Mouse (Mus musculus) midbrain, postnatal 0 days (tissue): ENCODE measurements at regions not wholly inside any gene's neighbourhood (a gene's known extent, or its start where the extent isn't known, plus 50 kb on each side); places are given as distances from the start of the nearest gene placed in this dataset.

Source experiments
- ATAC-seq: fragments of 200-750 bp; cut with Nextera tagmentation; 2 replicates; pipeline ENCODE4 v1.8.0; 2017; ENCODE audit warnings: moderate number of reproducible peaks, mild to moderate bottlenecking, moderate TSS enrichment, moderate library complexity; ENCODE audit not compliant: low FRiP score
- DNase-seq: peaks from one replicate; pipeline ENCODE4 v3.0.0-alpha.2; 2015; ENCODE audit warnings: low spot score
- H3K27ac ChIP-seq: fragments of 300-500 bp; sonication (generic); 2 replicates; pipeline ENCODE4 v1.5.1; 2014; ENCODE audit warnings: low read depth, mild to moderate bottlenecking, low read length, mixed read lengths
- H3K27me3 ChIP-seq: fragments of 300-500 bp; sonication (generic); 2 replicates; pipeline ENCODE4 v1.6.1; 2014; ENCODE audit warnings: low read length, control low read depth, mixed read lengths; ENCODE audit not compliant: insufficient read depth
- H3K36me3 ChIP-seq: fragments of 300-500 bp; sonication (generic); 2 replicates; pipeline ENCODE4 v1.6.1; 2014; ENCODE audit warnings: low read length, control low read depth, mixed read lengths; ENCODE audit not compliant: insufficient read depth
- H3K4me1 ChIP-seq: fragments of 300-500 bp; sonication (generic); 2 replicates; pipeline ENCODE4 v1.6.1; 2014; ENCODE audit warnings: mild to moderate bottlenecking, control low read depth, antibody characterized with exemption, low read length, mixed read lengths; ENCODE audit not compliant: insufficient read depth
- H3K4me2 ChIP-seq: fragments of 300-500 bp; sonication (generic); 2 replicates; pipeline ENCODE4 v1.6.1; 2014; ENCODE audit warnings: low read depth, mild to moderate bottlenecking, low read length, mixed read lengths; ENCODE audit not compliant: poor library complexity, severe bottlenecking
- H3K4me3 ChIP-seq: fragments of 300-500 bp; sonication (generic); 2 replicates; pipeline ENCODE4 v1.5.1; 2014; ENCODE audit warnings: low read depth, mild to moderate bottlenecking, low read length, moderate library complexity
- H3K9ac ChIP-seq: fragments of 300-500 bp; sonication (generic); replicated peaks from 2 replicates; pipeline ENCODE4 v1.6.1; 2014; ENCODE audit warnings: mild to moderate bottlenecking, low read length, moderate library complexity, mixed read lengths; ENCODE audit not compliant: poor library complexity, severe bottlenecking
- H3K9me3 ChIP-seq: fragments of 300-500 bp; sonication (generic); 2 replicates; pipeline ENCODE4 v1.6.1; 2016; ENCODE audit warnings: low read length, control low read depth
- CTCF ChIP-seq: IDR thresholded peaks from 2 replicates; pipeline ENCODE4 v1.5.1; 2016; ENCODE audit warnings: antibody characterized with exemption, mild to moderate bottlenecking
- WGBS: fragments of 180-500 bp; shearing (Covaris S2); extraction: QIAGEN DNeasy Blood & Tissue Kit; methylation state at CpG from one replicate; pipeline ENCODE4 v1.1.7; 2014; 5-methylcytosine and 5-hydroxymethylcytosine counted together

GRCm38 (mm10) chr3:78667374-78668023 is 618.8 kb downstream of the Rapgef2 start:
- 77% methylated on average over 4 of the region's 4 CpGs for WGBS
- Histone ChIP-seq H3K9ac (no peak overlapping the region), H3K9me3 (no peaks in the 10 kb centered on the region), H3K4me1 (no peaks in the 10 kb centered on the region), H3K4me3 (no peak overlapping the region), H3K36me3 (no peaks in the 10 kb centered on the region), H3K27ac (no peak overlapping the region), H3K4me2 (no peak overlapping the region), H3K27me3 (no peaks in the 10 kb centered on the region)
- ATAC-seq (no peak), DNase-seq (no peak)
- TF ChIP-seq CTCF: no peak

GRCm38 (mm10) chr3:78648115-78648514 is 638.2 kb downstream of the Rapgef2 start:
- DNase-seq: peak; percentile 19
- TF ChIP-seq CTCF: no peak
- Histone ChIP-seq H3K9me3 (no peaks in the 10 kb centered on the region), H3K36me3 (no peaks in the 10 kb centered on the region), H3K4me1 (no peaks in the 10 kb centered on the region), H3K4me3 (no peak overlapping the region), H3K4me2 (no peak overlapping the region), H3K9ac (no peak overlapping the region), H3K27ac (no peak overlapping the region), H3K27me3 (no peaks in the 10 kb centered on the region)
- no peak for ATAC-seq
- 92% methylated on average over 2 of the region's 2 CpGs for WGBS

- Histone ChIP-seq H3K4me2 (no peak overlapping the region), H3K4me3 (no peak overlapping the region), H3K9me3 (peaks cover 10% of the 10 kb centered on the region; the same call in 1 of the 2 replicates), H3K27me3 (no peaks in the 10 kb centered on the region), H3K27ac (no peak overlapping the region), H3K9ac (no peak overlapping the region), H3K36me3 (no peaks in the 10 kb centered on the region), H3K4me1 (no peaks in the 10 kb centered on the region; the same call in 1 of the 2 replicates)
- ATAC-seq (no peak), DNase-seq (peak; percentile 47)
- TF ChIP-seq CTCF: no peak
- 33% methylated on average over 4 of the region's 4 CpGs for WGBS
These were observed 650.9 kb downstream of the Rapgef2 start for GRCm38 (mm10) chr3:78635386-78635785.

DNA sequence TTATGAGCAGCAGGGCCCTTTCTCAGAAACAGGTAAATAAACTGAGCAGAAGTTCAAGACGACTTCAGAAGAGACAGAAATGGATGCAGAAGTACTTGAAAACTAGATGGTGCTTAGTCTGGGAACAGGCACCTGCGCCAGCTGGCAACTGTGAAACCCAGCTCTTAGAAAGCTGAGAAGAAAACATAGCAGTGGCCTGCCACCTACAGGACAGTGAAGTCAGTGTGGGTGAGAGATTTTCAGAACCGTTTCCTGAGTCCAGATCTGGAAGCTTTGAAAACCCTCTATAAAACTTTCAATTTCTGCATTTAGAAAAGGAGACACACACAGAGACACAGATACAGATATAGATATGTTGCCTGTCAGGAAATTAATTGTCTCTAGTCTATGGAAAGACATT is 667.4 kb downstream of the Rapgef2 start:
- ATAC-seq (no peak), DNase-seq (peak; percentile 62)
- H3K27ac ChIP-seq: no peak overlapping the region
- H3K9ac ChIP-seq: no peak overlapping the region
- TF ChIP-seq CTCF: peak; percentile 67
- no peaks in the 10 kb centered on the region for H3K9me3 ChIP-seq
- no peaks in the 10 kb centered on the region for H3K4me1 ChIP-seq
- H3K36me3 ChIP-seq: no peaks in the 10 kb centered on the region
- H3K4me2 ChIP-seq: no peak overlapping the region
- H3K4me3 ChIP-seq: no peak overlapping the region
- WGBS: 49% methylated on average over 3 of the region's 3 CpGs
- no peaks in the 10 kb centered on the region for H3K27me3 ChIP-seq

DNA sequence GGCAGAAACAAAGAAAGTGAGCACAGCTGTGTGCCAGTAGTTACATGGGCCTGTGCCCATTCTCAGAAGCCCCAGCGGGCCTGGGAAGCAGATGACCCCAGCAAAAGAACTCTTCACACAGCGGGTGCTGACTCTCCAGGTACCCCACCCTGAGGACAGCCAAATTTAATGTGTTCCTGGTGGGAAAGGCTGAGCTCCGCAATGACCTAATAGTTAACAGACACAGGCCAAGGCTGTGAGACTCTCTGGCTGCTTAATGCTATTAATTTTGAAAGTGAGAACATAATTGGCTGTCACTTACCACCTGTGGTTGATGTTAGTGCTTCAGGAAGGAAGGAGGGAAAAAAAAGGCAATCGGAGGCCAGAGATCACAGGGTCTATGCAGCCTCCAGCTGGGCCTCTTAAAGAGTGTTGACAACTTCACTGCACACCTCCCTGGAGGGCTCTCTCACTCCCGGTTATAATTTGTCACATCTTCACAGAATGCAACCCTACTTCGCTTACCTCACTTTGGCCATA is 691.5 kb downstream of the Rapgef2 start:
- Histone ChIP-seq H3K27me3 (no peaks in the 10 kb centered on the region), H3K4me3 (no peak overlapping the region), H3K36me3 (no peaks in the 10 kb centered on the region), H3K4me2 (no peak overlapping the region), H3K9ac (no peak overlapping the region), H3K9me3 (no peaks in the 10 kb centered on the region), H3K27ac (no peak overlapping the region), H3K4me1 (no peaks in the 10 kb centered on the region; the same call in 1 of the 2 replicates)
- WGBS: 31% methylated on average over 6 of the region's 6 CpGs
- DNase-seq: peak; percentile 40
- no peak for TF ChIP-seq CTCF
- ATAC-seq: peak; percentile 49; the same call in 1 of the 2 replicates

GRCm38 (mm10) chr3:78594305-78594704 is 692.0 kb downstream of the Rapgef2 start:
- DNase-seq (no peak), ATAC-seq (no peak)
- Histone ChIP-seq H3K9me3 (no peaks in the 10 kb centered on the region), H3K4me2 (no peak overlapping the region), H3K4me3 (no peak overlapping the region), H3K9ac (no peak overlapping the region), H3K27me3 (no peaks in the 10 kb centered on the region), H3K4me1 (no peaks in the 10 kb centered on the region; the same call in 1 of the 2 replicates), H3K36me3 (no peaks in the 10 kb centered on the region), H3K27ac (no peak overlapping the region)
- no peak for TF ChIP-seq CTCF
- WGBS: 69% methylated on average over 11 of the region's 11 CpGs
